16 mouse cellular contexts compared by ENCODE assay signal in the genomic region with DNA sequence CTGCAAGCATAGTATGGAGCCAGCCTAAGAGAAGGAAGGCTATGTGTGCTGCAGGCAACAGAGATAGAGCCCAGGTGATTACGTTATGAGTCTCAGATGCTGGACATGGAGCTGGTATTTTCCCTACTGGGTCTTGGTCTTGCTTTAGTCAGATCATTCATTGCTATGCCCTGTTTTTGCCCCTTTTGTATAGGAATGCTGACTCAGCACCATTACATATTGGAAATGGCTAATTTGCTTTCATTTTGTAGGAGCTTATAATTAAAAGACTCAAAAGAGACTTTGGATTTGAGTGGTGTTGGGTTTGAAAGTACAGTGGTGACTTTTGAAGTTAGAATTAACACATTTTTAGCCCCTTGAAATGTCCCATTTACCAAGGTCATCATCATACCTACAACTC.
"Had no signal": no experiment of that assay in that cellular context is flagged by ENCODE, and none has a peak within 500 bp of the region (broad histone marks: within the 10 kb centered on the region; RNA-seq: fewer than 3 reads in every experiment).

No protein-coding gene starts in this region.

- H3K4me1 ChIP-seq: stomach, embryonic 15.5 days had no signal

- H3K9ac ChIP-seq: neural tube, embryonic 13.5 days; neural tube, embryonic 15.5 days; stomach, embryonic 15.5 days had no signal

- H3K27ac ChIP-seq: neural tube, embryonic 15.5 days; stomach, embryonic 15.5 days; stomach, postnatal 0 days had no signal

- H3K4me2 ChIP-seq: neural tube, embryonic 13.5 days; neural tube, embryonic 15.5 days; stomach, embryonic 15.5 days had no signal

- DNase-seq: retina, postnatal 1 day; right cerebral cortex, adult 18-20 months; right cerebral cortex, postnatal 14 days; right cerebral cortex, postnatal 25 days; right cerebral cortex, postnatal 4 days; spleen, adult 18-20 months; thymus, adult 18-20 months; thymus, adult 2 months; thymus, postnatal 14 days; thymus, postnatal 25 days; thymus, postnatal 36 days; thymus, postnatal 4 days had no signal

- H3K36me3 ChIP-seq: neural tube, embryonic 13.5 days; neural tube, embryonic 15.5 days; stomach, embryonic 15.5 days had no signal

- H3K27me3 ChIP-seq: neural tube, embryonic 13.5 days; neural tube, embryonic 15.5 days; stomach, embryonic 15.5 days had no signal

- H3K9me3 ChIP-seq: stomach, embryonic 15.5 days had no signal

- H3K4me3 ChIP-seq: neural tube, embryonic 13.5 days; neural tube, embryonic 15.5 days; stomach, embryonic 15.5 days had no signal
